Mouse (Mus musculus) G1E (cell line): ENCODE measurements at regions not wholly inside any gene's neighbourhood (a gene's known extent, or its start where the extent isn't known, plus 50 kb on each side); places are given as distances from the start of the nearest gene placed in this dataset.

ENCODE experiments used
- ATAC-seq: 2 replicates; pipeline ENCODE4 v1.8.0; 2016; ENCODE audit warnings: mild to moderate bottlenecking; ENCODE audit not compliant: insufficient number of reproducible peaks, poor library complexity, low FRiP score, severe bottlenecking; ENCODE audit errors: extremely low read depth
- DNase-seq: peaks from one replicate; pipeline ENCODE4 v3.0.0; 2012; ENCODE audit warnings: low spot score
- H3K27me3 ChIP-seq: 2 replicates; pipeline ENCODE4 v1.6.1; 2012; ENCODE audit warnings: mild to moderate bottlenecking, low read length, inconsistent platforms; ENCODE audit not compliant: insufficient read depth
- H3K36me3 ChIP-seq: replicated peaks from 2 replicates; pipeline ENCODE3; 2012; ENCODE audit warnings: mild to moderate bottlenecking, inconsistent platforms
- H3K4me1 ChIP-seq: 2 replicates; pipeline ENCODE4 v1.6.1; 2012; ENCODE audit warnings: low read depth, low read length, inconsistent platforms, mixed read lengths; ENCODE audit not compliant: insufficient read depth
- H3K4me3 ChIP-seq: 2 replicates; pipeline ENCODE4 v1.5.1; 2012; ENCODE audit warnings: low read depth, mild to moderate bottlenecking, inconsistent platforms, low read length, moderate library complexity, mixed read lengths
- H3K9me3 ChIP-seq: replicated peaks from 2 replicates; pipeline ENCODE4 v1.6.1; 2012; ENCODE audit warnings: inconsistent platforms
- CTCF ChIP-seq: IDR thresholded peaks from 2 replicates; pipeline ENCODE4 v1.5.1; 2012; ENCODE audit warnings: low read depth, low read length, inconsistent platforms, mixed read lengths
- GATA1 ChIP-seq: IDR thresholded peaks from 2 replicates; pipeline ENCODE4 v1.6.1; 2012; ENCODE audit warnings: borderline replicate concordance, low read length, inconsistent platforms, mixed read lengths
- GATA2 ChIP-seq: IDR thresholded peaks from 2 replicates; pipeline ENCODE4 v1.6.1; 2012; ENCODE audit warnings: low read depth, low read length, inconsistent platforms, borderline replicate concordance
- POLR2AphosphoS5 ChIP-seq: IDR thresholded peaks from 2 replicates; pipeline ENCODE4 v1.6.1; 2012; ENCODE audit warnings: low read depth, low read length, inconsistent platforms; ENCODE audit not compliant: insufficient replicate concordance
- TAL1 ChIP-seq: conservative IDR thresholded peaks from 2 replicates; pipeline ENCODE4 v1.6.1; 2012; ENCODE audit warnings: low read depth, low read length, inconsistent platforms, mixed read lengths

GRCm38 (mm10) chr8:41823041-41823440 is 406.2 kb upstream of the Frg1 start:
- no peak for DNase-seq
- ATAC-seq = no peak
- TF ChIP-seq CTCF (no peak), TAL1 (no peak), GATA2 (no peak), POLR2AphosphoS5 (no peak), GATA1 (no peak)
- H3K9me3 ChIP-seq = no peaks in the 10 kb centered on the region
- H3K27me3 ChIP-seq = no peaks in the 10 kb centered on the region
- no peak overlapping the region for H3K4me3 ChIP-seq
- H3K4me1 ChIP-seq = no peaks in the 10 kb centered on the region
- H3K36me3 ChIP-seq = no peaks in the 10 kb centered on the region

GRCm38 (mm10) chr8:41821676-41822075 is 404.8 kb upstream of the Frg1 start:
- no peak for ATAC-seq
- Histone ChIP-seq H3K4me1 (no peaks in the 10 kb centered on the region), H3K27me3 (no peaks in the 10 kb centered on the region), H3K4me3 (no peak overlapping the region), H3K36me3 (no peaks in the 10 kb centered on the region), H3K9me3 (no peaks in the 10 kb centered on the region)
- TF ChIP-seq TAL1 (no peak), GATA2 (no peak), CTCF (no peak), POLR2AphosphoS5 (no peak), GATA1 (no peak)
- DNase-seq = no peak

DNA sequence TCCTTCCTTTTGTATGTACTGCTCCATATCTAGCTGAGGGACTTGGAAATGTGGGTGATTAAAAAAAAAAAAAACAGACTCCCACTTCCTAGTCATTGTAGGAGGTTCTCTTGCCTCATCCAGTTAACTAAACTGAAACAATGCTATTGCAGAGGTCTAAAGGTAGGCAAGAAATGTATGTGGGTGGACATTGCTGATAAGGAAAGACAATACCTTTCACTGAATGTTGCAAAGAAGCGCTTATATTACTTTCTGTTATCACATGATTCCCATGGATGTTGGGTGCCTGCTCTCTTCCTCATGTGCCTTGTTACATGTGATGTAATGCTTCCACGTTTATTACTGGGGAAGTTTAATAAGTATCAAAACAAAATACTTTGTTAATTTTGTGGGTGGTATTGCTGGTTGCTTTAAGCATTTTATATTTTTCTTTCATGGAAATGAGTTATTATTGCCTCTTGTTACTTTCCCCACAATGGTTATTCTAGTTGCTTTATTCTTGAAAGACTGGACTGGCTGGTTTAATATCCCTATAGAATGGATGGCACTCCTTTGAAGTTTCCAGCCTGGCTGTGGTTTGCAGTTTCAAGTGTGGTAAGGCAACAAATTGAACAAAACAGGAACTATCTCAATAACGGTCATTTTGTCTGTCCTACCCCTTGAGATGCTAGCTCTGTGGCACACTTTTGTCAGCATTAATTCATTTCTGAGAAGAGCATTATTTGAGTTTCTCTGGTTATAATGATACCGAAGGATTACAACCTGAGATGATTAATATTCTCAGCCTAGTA is 403.9 kb upstream of the Frg1 start:
- Histone ChIP-seq H3K27me3 (no peaks in the 10 kb centered on the region), H3K9me3 (no peaks in the 10 kb centered on the region), H3K36me3 (no peaks in the 10 kb centered on the region), H3K4me1 (no peaks in the 10 kb centered on the region), H3K4me3 (no peak overlapping the region)
- TF ChIP-seq POLR2AphosphoS5 = no peak
- no peak for TF ChIP-seq GATA1
- TF ChIP-seq GATA2 = no peak
- no peak for TF ChIP-seq CTCF
- TF ChIP-seq TAL1 = no peak
- DNase-seq = no peak
- no peak for ATAC-seq

DNA sequence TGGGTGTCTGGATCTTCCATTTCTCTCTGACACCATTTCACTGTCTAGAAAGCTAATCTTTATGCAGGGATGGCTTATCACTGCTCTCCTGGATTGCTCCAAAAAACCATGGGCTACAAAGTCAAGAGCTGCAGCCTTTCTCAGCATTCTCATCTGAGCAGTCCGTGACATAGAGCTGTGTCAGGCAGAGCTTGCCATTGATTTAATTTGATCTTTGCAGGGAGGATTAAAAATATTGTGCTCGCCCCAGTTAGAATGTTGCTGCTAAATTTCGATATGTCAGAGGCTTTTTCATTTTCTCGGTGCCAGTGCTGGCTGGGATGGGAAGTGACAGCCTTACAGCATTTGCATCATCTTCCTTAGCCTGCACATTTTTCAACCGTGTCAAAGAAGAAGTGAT is 401.7 kb upstream of the Frg1 start:
- Histone ChIP-seq H3K4me3 (no peak overlapping the region), H3K4me1 (no peaks in the 10 kb centered on the region), H3K9me3 (no peaks in the 10 kb centered on the region), H3K27me3 (no peaks in the 10 kb centered on the region), H3K36me3 (no peaks in the 10 kb centered on the region)
- DNase-seq = no peak
- no peak for ATAC-seq
- no peak for TF ChIP-seq CTCF
- no peak for TF ChIP-seq TAL1
- TF ChIP-seq GATA2 = no peak

DNA sequence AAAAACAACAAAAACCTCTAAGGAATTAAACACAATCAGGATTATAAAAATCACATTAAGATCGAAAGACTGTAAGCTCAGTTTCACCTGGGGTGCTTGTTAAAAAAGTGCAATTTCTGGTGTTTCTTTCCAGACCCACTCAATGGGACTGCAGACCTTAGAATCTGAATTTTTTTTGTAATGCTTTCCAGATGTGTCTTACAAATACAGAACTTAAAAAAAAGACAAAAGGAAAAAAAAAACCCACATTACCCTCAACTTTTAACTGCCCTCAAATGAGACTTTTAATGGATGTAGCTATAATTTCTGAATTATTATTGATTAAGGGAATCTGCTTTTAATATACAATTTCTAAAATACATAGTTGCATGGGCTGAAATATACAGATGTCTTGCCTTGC is 401.2 kb upstream of the Frg1 start:
- no peak for DNase-seq
- TF ChIP-seq GATA2 (no peak), TAL1 (no peak), GATA1 (no peak), CTCF (no peak), POLR2AphosphoS5 (no peak)
- ATAC-seq = no peak
- no peak overlapping the region for H3K4me3 ChIP-seq
- no peaks in the 10 kb centered on the region for H3K27me3 ChIP-seq
- H3K4me1 ChIP-seq = no peaks in the 10 kb centered on the region
- no peaks in the 10 kb centered on the region for H3K9me3 ChIP-seq
- no peaks in the 10 kb centered on the region for H3K36me3 ChIP-seq

DNA sequence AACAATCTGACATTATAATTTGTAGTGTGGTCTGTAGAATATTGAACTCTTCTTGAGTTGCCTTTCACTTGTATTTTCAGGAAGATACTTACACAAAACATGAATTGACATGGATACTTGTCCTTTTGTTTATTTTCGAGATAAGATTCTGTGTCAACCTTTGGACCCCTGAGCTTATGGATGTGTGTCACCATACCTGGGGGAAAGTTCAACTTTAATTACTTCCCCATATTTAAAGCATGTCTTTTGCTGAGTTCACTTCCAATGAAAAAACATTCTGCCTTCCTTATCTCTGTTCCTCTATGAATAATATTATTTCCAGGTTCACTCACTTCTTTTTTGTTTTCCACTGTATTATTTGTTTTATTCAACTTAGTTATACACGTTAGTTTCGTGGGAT is 398.4 kb upstream of the Frg1 start:
- no peak overlapping the region for H3K4me3 ChIP-seq
- H3K27me3 ChIP-seq = no peaks in the 10 kb centered on the region
- ATAC-seq (no peak), DNase-seq (no peak)
- no peaks in the 10 kb centered on the region for H3K36me3 ChIP-seq
- TF ChIP-seq CTCF (no peak), GATA1 (no peak), POLR2AphosphoS5 (no peak), GATA2 (no peak), TAL1 (no peak)
- no peaks in the 10 kb centered on the region for H3K9me3 ChIP-seq
- no peaks in the 10 kb centered on the region for H3K4me1 ChIP-seq
